Mouse (Mus musculus) layer of hippocampus, adult 2 months (tissue): ENCODE measurements around the gene Ttc25. TPM values are rescaled to one million over a fixed set of nuclear protein-coding genes. Genes with fewer than 3 reads are reported as not detected.
A peak's percentile ranks its signal among the peaks of the same experiment; 100 is the strongest.
"Not testable (repeated sequence)": the region's sequence is repeated elsewhere in the genome, so short reads cannot be mapped to it uniquely, and the experiment has no call there.

Experiments used
- DNase-seq, 2 experiments: peaks; one replicate each; pipeline ENCODE4 v3.0.0; 2022; ENCODE audit warnings: low spot score in 2 of 2
- H3K27ac ChIP-seq: fragments of 200-600 bp; 2 replicates; pipeline ENCODE4 v1.8.1; 2022
- H3K4me3 ChIP-seq: fragments of 200-600 bp; 2 replicates; pipeline ENCODE4 v1.8.1; 2022; ENCODE audit warnings: mild to moderate bottlenecking
- CTCF ChIP-seq: fragments of 200-600 bp; conservative IDR thresholded peaks from 2 replicates; pipeline ENCODE4 v1.8.1; 2022; ENCODE audit warnings: antibody characterized with exemption, mild to moderate bottlenecking, moderate library complexity
- total RNA-seq, 2 experiments: library from RNA; stranded (reverse); gene quantifications; 2 replicates each; pipeline ENCODE4 v1.2.3; 2021

Gene Ttc25
- total RNA-seq, 2 experiments from 2014 or later = 1.3 to 1.7 TPM

GRCm38 (mm10) chr11:100519188-100519587, 26.2 kb upstream of the Ttc25 start:
- no peak for DNase-seq
- no peak overlapping the region for H3K4me3 ChIP-seq
- no peak overlapping the region for H3K27ac ChIP-seq
- TF ChIP-seq CTCF = no peak

- Histone ChIP-seq H3K4me3 (no peak overlapping the region), H3K27ac (no peak overlapping the region)
- no peak for DNase-seq
- no peak for TF ChIP-seq CTCF
These were observed 24.6 kb upstream of the Ttc25 start for GRCm38 (mm10) chr11:100520838-100521237.

DNA sequence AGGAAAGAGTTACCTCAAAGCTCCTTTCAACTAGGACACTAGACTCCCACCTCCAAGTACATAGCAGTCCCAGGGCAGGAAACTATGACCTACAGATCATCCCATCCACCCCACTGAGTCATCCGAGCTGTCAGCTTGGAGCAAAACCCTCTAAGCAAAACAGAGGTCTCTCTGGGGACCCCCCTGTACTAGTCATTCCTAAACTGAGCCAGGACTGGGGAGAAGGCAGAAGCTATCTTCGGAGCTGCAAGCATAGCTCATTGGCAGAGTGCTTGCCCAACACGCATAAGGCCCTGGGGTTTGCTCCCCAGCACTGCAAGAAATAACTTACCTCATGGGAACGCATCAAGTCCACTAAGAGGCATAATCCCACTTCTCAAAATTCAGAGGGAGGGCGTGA, 21.0 kb upstream of the Ttc25 start:
- H3K27ac ChIP-seq = no peak overlapping the region
- no peak for TF ChIP-seq CTCF
- DNase-seq = no peak
- H3K4me3 ChIP-seq = no peak overlapping the region

DNA sequence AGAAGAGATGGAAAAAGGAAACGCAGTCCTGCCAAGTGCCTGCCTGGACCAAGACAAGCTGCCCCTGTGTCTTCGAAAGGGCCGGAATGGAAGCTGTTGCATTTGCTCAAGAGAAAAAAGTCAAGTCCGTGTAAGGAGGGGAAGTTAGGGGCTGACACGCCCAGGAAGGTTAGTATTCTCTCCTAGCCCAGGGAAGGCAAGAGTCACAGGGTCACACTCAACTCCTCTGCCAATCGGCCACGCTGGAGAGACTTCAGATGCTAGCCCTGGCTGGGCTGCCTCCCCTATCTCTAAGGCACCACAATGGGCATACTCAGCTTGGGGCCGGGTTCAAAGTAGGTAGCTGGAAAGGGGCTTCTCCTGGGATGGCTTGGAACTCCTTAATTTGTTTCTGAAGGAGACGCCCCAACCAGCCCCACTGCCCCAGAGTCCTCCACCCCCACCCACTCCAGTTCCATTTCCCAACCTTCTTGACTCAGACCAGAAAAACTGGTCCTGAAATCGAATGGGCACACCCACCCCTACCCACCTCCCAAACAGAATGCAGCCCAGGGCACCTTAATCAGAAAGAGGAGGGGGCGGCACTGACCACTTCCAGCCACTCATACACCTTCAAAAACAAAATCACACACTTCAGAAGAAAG, 20.3 kb upstream of the Ttc25 start:
- no peak overlapping the region for H3K27ac ChIP-seq
- no peak for TF ChIP-seq CTCF
- no peak overlapping the region for H3K4me3 ChIP-seq
- no peak for DNase-seq

DNA sequence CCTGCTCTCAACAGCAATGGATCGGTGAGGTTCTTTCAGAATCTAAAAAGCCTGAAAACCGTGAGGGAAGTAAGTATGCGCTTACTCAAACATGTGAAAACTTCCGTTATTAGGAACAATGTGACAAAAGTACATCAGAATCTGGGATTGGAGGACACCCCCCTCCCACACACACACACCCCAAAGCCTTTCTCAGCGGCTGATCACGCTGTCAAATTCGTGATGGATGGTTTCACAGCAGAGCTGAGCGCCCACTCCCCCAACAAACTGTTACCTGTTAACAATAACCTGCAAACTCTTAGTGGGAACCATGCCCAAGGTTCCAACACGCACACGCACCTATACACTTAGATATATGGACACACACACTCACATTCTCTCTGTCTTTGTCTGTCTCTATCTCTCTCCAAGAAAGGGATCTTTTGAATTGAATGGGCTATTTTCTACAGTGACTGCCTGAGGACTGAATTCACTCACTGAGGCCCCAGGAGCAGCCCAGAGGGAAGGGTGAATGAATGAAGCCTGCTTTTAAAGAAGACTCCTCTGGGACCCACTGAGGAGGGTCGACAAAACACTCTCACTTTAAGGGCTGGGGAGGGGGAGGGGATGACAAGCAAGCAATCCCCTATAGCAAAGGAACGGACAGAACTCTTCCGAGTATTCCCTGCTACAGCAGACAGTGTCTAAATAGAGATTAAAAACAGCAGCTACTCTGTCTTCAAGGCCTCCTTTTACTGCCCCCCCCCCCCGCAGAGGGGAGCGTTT, 19.2 kb upstream of the Ttc25 start:
- no peak for TF ChIP-seq CTCF
- Histone ChIP-seq H3K4me3 (peak overlapping the region; percentile 92), H3K27ac (no peak overlapping the region)
- no peak for DNase-seq

DNA sequence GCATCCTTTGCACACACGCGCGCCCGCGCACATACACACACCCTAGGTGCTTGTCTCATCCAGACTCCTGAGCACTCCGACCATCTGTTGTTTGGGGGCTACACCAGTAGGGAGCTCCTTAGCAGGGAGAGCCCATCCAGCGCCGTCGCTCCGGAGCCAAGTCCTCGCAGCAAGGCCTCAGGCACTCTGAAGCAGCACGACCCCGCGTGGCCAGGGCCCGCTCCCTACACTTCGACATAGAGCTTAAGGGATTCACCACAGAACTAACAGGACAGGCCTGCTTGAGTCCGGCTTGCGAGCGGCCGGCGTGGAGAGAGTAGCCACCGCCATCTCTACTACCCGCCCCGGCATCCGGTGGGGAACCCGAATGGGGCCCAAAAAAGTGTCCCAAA, 18.3 kb upstream of the Ttc25 start:
- DNase-seq = peak; percentile 27 to 48
- Histone ChIP-seq H3K4me3 (peak overlapping the region; percentile 92), H3K27ac (peak overlapping the region; percentile 87)
- peak; percentile 53 for TF ChIP-seq CTCF

GRCm38 (mm10) chr11:100527458-100528374, 17.7 kb upstream of the Ttc25 start, which contains the start of gene Acly:
Acly (minus strand) TSS chr11:100528000.
- peak within 1 kb of the TSS; percentile 92 for H3K4me3 ChIP-seq
- TF ChIP-seq CTCF = no peak
- peak within 1 kb of the TSS; percentile 93 for H3K27ac ChIP-seq
- peak; percentile 97 to 99 for DNase-seq

GRCm38 (mm10) chr11:100528375-100529165, 16.8 kb upstream of the Ttc25 start:
- peak overlapping the region; percentile 93 for H3K27ac ChIP-seq
- TF ChIP-seq CTCF = no peak

DNA sequence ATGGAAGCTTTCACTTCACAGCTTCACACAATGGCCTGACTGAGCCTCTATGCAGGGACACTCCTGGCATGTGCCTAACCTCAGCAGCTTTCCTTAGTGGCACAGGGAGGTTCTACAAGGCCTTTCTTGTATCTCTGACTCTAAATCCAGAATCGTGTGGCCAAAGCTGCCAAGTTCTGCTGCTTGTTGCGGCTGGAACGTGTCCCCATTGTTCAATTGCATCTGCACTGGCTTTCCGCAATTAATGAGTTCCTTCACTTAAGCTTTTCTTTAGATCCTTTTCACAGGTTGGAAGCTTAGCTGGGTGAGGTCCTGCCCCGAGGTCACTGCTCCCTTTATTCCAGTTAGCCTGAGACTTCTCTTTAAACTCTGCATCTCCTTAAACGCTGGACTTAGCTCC, 11.5 kb upstream of the Ttc25 start:
- no peak for DNase-seq
- no peak for TF ChIP-seq CTCF
- Histone ChIP-seq H3K27ac (no peak overlapping the region), H3K4me3 (no peak overlapping the region)

More at GRCm38 (mm10) chr11:100528375-100529165, 16.8 kb upstream of the Ttc25 start:
- peak overlapping the region; percentile 92 for H3K4me3 ChIP-seq
- DNase-seq = no peak

- H3K4me3 ChIP-seq, DNase-seq, H3K27ac ChIP-seq: not testable (repeated sequence)
These were observed 11.0 kb upstream of the Ttc25 start for GRCm38 (mm10) chr11:100534411-100534810.

GRCm38 (mm10) chr11:100534821-100535220, 10.6 kb upstream of the Ttc25 start:
- H3K4me3 ChIP-seq, H3K27ac ChIP-seq, DNase-seq: not testable (repeated sequence)

DNA sequence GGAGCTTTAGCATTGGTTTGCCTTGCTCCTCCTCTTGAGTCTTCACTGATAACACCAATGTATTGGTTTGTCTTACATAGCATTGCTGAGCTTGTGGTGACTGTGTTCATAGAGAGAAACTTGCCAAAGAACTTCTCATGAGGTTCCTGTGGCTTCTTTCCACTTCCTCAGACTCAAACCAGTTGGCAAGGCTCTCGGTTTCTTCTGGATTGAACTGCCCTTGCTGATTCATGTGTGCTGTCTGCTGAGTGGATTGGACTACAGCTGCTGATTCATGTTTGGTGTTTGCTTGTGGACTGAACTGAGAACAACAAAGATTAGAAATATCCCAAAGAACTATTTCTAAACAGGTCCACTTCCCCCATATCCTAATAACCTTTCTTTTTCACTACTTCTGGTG, 9.4 kb upstream of the Ttc25 start:
- DNase-seq = no peak
- Histone ChIP-seq H3K4me3 (no peak overlapping the region), H3K27ac (no peak overlapping the region)
- no peak for TF ChIP-seq CTCF

GRCm38 (mm10) chr11:100536466-100536865, 8.9 kb upstream of the Ttc25 start:
- TF ChIP-seq CTCF = no peak
- no peak for DNase-seq
- Histone ChIP-seq H3K27ac (no peak overlapping the region), H3K4me3 (no peak overlapping the region)
